Mouse (Mus musculus) spleen, adult 2 months (tissue): ENCODE results near the gene Hoxb3. TPM values are rescaled to one million over a fixed set of nuclear protein-coding genes. Genes with fewer than 3 reads are reported as not detected.

Experiments used
- DNase-seq, 2 experiments: peaks; one replicate each; pipeline versions ENCODE4 v3.0.0 to v3.0.0-alpha.2; 2012 to 2021; ENCODE audit warnings: low spot score in 2 of 2, low read depth in 1 of 2
- H3K27ac ChIP-seq: fragments of 200-500 bp; 2 replicates; pipeline ENCODE4 v1.5.1; 2012; ENCODE audit warnings: low read length, inconsistent platforms; ENCODE audit not compliant: insufficient read depth
- H3K27me3 ChIP-seq: fragments of 200-500 bp; 2 replicates; pipeline ENCODE4 v1.6.1; 2012; ENCODE audit warnings: mild to moderate bottlenecking, moderate library complexity, low read length, inconsistent platforms; ENCODE audit not compliant: control insufficient read depth, insufficient read depth
- H3K36me3 ChIP-seq: fragments of 200-500 bp; 2 replicates; pipeline ENCODE4 v1.6.1; 2012; ENCODE audit warnings: mild to moderate bottlenecking, low read length, inconsistent platforms; ENCODE audit not compliant: control insufficient read depth, insufficient read depth
- H3K4me1 ChIP-seq: fragments of 200-500 bp; 2 replicates; pipeline ENCODE4 v1.6.1; 2011; ENCODE audit warnings: inconsistent platforms; ENCODE audit not compliant: control insufficient read depth, insufficient read depth, insufficient read length
- H3K4me3 ChIP-seq: fragments of 200-500 bp; 2 replicates; pipeline ENCODE4 v1.5.1; 2011; ENCODE audit warnings: mild to moderate bottlenecking, inconsistent platforms; ENCODE audit not compliant: insufficient read depth, insufficient read length; ENCODE audit errors: extremely low read depth
- CTCF ChIP-seq: fragments of 200-500 bp; IDR thresholded peaks from 2 replicates; pipeline ENCODE4 v1.5.1; 2011; ENCODE audit warnings: mild to moderate bottlenecking, inconsistent platforms; ENCODE audit not compliant: insufficient read depth, insufficient read length, insufficient replicate concordance; ENCODE audit errors: extremely low read depth
- POLR2A ChIP-seq: fragments of 200-500 bp; IDR thresholded peaks from 2 replicates; pipeline ENCODE4 v1.6.1; 2011; ENCODE audit warnings: low read depth, low read length, inconsistent platforms
- WGBS: fragments of 180-500 bp; shearing (Covaris S2); methylation state at CpG from one replicate; pipeline ENCODE4 v1.1.7; 2018; 5-methylcytosine and 5-hydroxymethylcytosine counted together
- polyA plus RNA-seq: library from polyadenylated mRNA; depleted of rRNA; stranded (reverse); fragments of >200 nt; gene quantifications from 2 replicates; pipeline ENCODE4 v1.2.3, GENCODE M21; 2012

Gene Hoxb3
- polyA plus RNA-seq, 1 experiment = 2.0 TPM

DNA sequence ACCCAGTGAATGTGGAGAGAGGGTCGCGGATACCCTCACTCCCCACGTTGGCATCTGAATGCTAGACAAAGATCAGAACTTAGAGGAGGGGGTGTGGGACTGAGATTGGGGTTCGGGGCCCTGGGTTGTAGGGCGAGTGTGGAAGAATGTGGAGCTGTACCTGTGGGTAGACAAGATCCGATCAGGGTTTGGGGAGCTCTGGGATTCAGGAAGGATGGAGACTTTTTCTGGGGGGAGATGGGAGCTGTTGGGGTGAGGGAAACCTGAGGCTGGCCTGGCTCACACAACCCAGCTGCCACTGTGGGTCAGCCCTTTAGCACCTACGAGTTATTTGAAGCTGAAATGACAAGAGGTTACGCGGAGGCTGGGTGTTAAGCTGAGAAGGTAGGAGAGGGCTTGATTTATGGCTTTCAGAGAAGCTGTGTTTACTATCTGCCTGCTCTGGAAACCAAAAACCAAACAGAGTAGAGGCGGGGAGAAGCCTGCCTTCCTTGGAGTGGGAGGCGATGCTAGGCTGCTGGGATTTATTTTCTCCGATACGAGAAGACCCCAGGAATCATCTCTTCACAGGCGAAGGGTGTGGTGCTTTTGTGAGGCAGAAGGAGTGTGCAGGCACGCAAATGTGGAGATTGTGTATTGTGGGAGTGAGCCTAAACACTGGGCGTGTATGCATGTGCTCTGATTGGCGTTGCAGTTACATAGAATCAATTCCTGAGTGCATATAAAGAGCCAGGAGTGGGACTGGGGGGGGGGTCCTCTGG, 10.3 kb downstream of the Hoxb3 start:
- 82% methylated on average over 17 of the region's 17 CpGs for WGBS
- no peak for TF ChIP-seq POLR2A
- TF ChIP-seq CTCF = no peak
- Histone ChIP-seq H3K27ac (no peak overlapping the region), H3K27me3 (no peaks in the 10 kb centered on the region; the same call in 1 of the 2 replicates), H3K4me3 (no peak overlapping the region), H3K4me1 (no peaks in the 10 kb centered on the region), H3K36me3 (no peaks in the 10 kb centered on the region)
- no peak for DNase-seq

- Histone ChIP-seq H3K27ac (no peak overlapping the region), H3K4me1 (no peaks in the 10 kb centered on the region)
- no peak for DNase-seq
Measured at GRCm38 (mm10) chr11:96334002-96334364, 10.9 kb downstream of the Hoxb3 start.

GRCm38 (mm10) chr11:96334998-96335397, 11.9 kb downstream of the Hoxb3 start:
- Histone ChIP-seq H3K4me3 (no peak overlapping the region), H3K27me3 (no peaks in the 10 kb centered on the region; the same call in none of the 2 replicates), H3K27ac (no peak overlapping the region), H3K4me1 (no peaks in the 10 kb centered on the region), H3K36me3 (no peaks in the 10 kb centered on the region)
- TF ChIP-seq POLR2A (no peak), CTCF (no peak)
- 84% methylated on average over 3 of the region's 3 CpGs for WGBS
- no peak for DNase-seq

More at GRCm38 (mm10) chr11:96334002-96334364, 10.9 kb downstream of the Hoxb3 start:
- TF ChIP-seq POLR2A = no peak
- TF ChIP-seq CTCF = no peak
- no peaks in the 10 kb centered on the region; the same call in none of the 2 replicates for H3K27me3 ChIP-seq
- 64% methylated on average over 2 of the region's 2 CpGs for WGBS
- H3K4me3 ChIP-seq = no peak overlapping the region
- no peaks in the 10 kb centered on the region for H3K36me3 ChIP-seq

GRCm38 (mm10) chr11:96336597-96336996, 13.5 kb downstream of the Hoxb3 start:
- DNase-seq = no peak
- no peaks in the 10 kb centered on the region for H3K36me3 ChIP-seq
- peaks cover 5% of the 10 kb centered on the region for H3K27me3 ChIP-seq
- TF ChIP-seq CTCF = no peak
- no peak for TF ChIP-seq POLR2A
- peaks cover 6% of the 10 kb centered on the region; the same call in 1 of the 2 replicates for H3K4me1 ChIP-seq
- 77% methylated on average over 2 of the region's 2 CpGs for whole genome bisulfite sequencing
- H3K4me3 ChIP-seq = no peak overlapping the region
- H3K27ac ChIP-seq = no peak overlapping the region; the same call in 1 of the 2 replicates

DNA sequence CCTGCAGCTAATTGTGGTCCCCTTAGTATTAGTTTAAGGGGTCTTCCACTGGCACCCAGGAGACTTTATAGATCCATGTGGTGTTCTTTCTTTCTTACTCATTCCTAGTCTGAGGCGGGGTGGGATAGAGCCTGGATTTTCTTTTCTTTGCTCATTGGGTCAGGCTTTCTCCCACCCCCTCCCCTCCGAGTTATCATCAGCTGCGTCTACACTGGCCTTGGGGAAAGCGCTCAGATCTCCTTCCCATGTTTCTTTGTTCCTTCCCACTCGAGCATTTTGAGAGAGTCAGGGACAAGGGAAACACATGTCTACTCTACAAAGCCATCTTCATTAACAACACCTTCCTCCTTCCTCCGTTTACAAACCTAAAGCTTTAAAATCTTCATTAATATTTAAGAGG, 13.9 kb downstream of the Hoxb3 start:
- 80% methylated on average over 6 of the region's 6 CpGs for WGBS
- Histone ChIP-seq H3K27ac (no peak overlapping the region), H3K36me3 (no peaks in the 10 kb centered on the region), H3K4me1 (peaks cover 6% of the 10 kb centered on the region; the same call in 1 of the 2 replicates), H3K4me3 (no peak overlapping the region), H3K27me3 (peaks cover 5% of the 10 kb centered on the region)
- no peak for DNase-seq
- TF ChIP-seq CTCF = no peak
- TF ChIP-seq POLR2A = no peak

- H3K27me3 ChIP-seq = peaks cover 5% of the 10 kb centered on the region
- 89% methylated on average over 7 of the region's 7 CpGs for WGBS
- H3K4me3 ChIP-seq = no peak overlapping the region
- DNase-seq = no peak
- no peak for TF ChIP-seq CTCF
- no peak for TF ChIP-seq POLR2A
- H3K4me1 ChIP-seq = peaks cover 6% of the 10 kb centered on the region; the same call in 1 of the 2 replicates
- no peak overlapping the region for H3K27ac ChIP-seq
- no peaks in the 10 kb centered on the region for H3K36me3 ChIP-seq
Measured at GRCm38 (mm10) chr11:96338957-96339855, 16.1 kb downstream of the Hoxb3 start.
